Mouse (Mus musculus): ENCODE data around the gene Aff4. TPM values are rescaled to one million over a fixed set of nuclear protein-coding genes. Genes with fewer than 3 reads are reported as not detected.
"Not testable (repeated sequence)": the region's sequence is repeated elsewhere in the genome, so short reads cannot be mapped to it uniquely, and the experiment has no call there.

Gene Aff4
- 100 to 1,000 TPM; 157 to 207 TPM for total RNA-seq (2021)
- long read RNA-seq, experiment 1, partial matches to known transcripts = 4 of 13 reads
- long read RNA-seq, experiment 1, other reads (novel, unspliced or antisense) = 9 of 13 reads
- long read RNA-seq, experiment 2, partial matches to known transcripts = 0 of 2 reads
- long read RNA-seq, experiment 2, other reads (novel, unspliced or antisense) = 2 of 2 reads

DNA sequence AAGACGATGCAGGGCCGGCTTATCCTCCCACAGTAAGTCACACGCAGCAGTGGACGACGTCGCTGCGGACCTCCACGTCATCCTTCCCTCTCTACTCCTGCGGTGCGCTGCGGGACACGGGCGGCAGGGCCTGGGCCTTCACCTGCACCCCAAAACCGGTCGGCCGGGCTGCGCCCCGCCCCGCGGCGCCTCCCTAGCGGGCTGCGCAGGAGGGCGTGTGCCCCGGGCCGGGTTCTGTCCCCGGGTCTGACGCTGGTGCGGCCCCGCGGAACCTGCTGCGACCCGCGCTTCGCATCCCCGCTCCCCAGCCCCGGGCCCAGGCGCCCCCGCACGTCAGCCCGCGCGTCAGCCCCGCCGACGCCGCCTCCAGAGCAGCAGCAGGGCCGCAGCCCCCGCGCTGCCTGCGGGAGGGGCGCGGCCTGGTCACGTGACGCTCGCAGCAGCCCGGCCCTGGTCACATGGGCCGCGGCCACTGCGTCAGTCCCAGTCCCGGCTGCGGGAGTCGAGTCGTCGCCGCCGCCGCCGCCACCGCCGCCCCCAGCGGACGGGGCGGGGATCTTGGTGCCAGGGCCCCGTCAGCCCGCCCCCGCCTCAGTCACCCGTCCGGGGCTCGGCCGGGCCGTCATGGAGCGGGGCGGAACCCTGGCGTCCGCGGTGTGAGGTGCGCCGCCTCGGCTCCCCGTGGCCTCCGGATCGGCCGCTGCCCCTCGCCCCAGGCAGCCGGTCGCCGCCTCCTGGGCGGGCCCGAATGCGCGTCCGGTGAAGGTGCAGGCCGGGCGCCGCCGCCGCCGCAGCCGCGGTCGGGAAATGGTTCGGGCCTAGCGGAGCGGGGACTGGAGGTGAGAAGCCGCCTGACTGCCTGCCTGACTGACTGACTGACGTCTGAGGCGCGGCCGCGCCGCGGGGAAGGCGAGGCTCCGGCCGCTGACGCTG is at the start of gene Aff4:
TSS of gene Aff4 (plus strand) at position 543 of the 933 bp plus-strand sequence.
- peak; percentile 92 to 95 for DNase-seq

DNA sequence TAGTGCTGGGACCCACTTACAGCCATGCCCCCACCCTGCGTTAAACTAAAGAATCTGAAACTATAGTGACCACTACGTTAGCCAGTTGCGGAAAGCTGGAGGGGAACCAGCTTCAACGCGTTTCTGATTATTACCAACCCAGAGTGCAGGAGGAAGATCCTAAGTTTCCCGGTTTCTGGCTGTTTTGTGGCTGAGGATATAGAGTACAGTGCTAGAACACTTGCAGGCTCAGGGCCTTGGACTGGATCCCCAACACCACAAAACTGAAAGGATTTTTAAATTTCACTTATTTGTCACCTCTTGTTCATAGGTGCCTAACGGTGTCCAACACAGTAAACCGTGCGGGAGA is 49.5 kb upstream of the Aff4 start:
- no peak for DNase-seq

- DNase-seq = no peak
Observed at GRCm38 (mm10) chr11:53304044-53304840, 46.4 kb upstream of the Aff4 start.

DNA sequence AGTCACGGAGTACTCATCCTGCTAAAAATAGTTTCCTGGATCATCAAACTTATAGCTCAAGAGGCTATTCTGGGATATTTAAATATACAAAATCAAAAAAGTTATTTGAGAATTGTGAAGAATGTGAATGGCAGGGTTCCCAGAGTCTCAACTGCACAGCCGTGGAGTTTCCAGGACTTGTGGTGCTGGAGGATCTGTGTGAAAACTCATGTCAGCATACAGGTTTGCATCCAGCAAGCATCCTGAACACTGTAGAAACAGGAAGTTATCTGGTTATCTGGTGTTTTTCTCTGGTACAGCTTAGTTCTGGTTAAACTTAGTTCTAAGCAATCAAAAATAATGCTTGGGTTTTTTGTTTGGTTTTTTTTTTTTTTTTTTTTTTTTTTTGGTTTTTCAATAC is 43.7 kb upstream of the Aff4 start:
- DNase-seq = no peak

GRCm38 (mm10) chr11:53307558-53308065 is 43.0 kb upstream of the Aff4 start:
- peak in 1 of 2 experiments; percentile 49 for DNase-seq

DNA sequence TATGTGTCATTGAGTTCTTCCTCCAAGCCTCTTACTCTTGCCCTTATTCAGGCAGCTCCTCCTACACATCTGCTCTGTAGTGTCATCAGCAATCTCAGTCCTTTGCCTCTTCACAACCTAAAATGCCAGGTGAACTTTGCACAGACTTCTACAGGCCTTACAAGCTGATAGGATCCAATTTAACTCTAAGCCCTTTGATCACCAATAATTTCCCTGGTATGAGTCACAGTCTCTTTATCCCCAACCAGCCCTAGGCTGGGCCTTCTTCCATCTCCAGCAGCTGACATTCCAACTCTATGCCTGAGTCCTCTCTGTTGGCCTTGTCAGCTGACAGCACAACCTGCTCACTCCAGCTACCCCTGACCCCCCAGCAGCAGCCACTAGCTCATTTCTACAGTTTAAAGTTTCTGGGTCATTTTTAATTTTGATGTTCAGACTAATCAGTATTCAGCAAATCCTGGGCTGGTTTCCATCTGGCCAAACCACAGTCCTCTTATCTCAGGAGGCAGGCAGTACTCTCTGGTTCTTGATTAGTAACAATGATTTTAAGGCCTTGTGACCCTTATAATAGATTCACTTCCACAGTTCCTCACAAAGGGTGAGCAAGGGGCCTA is 42.3 kb upstream of the Aff4 start:
- DNase-seq = peak; percentile 61 to 65

- DNase-seq = peak; percentile 70 to 81
Observed at GRCm38 (mm10) chr11:53308884-53309310, 41.7 kb upstream of the Aff4 start.

- DNase-seq = no peak
Observed at GRCm38 (mm10) chr11:53311385-53311784, 39.2 kb upstream of the Aff4 start.

DNA sequence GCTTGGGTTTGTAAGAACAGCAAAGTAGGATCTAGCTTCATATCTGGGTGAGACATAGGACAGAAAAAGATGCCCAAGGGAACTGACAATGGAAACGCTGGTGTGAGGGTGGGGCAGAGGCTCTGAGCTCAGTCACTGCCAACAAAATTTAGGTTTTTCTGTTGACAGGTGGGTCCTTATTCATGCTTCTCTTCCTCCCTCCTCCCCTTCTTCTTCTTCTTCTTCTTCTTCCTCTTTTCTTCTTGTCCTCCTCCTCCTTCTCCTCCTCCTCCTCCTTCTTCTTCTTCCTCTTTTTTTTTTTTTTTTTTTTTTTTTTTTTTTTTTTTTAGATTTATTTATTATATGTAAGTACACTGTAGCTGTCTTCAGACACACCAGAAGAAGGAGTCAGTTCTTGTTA is 37.8 kb upstream of the Aff4 start:
- DNase-seq = not testable (repeated sequence)

DNA sequence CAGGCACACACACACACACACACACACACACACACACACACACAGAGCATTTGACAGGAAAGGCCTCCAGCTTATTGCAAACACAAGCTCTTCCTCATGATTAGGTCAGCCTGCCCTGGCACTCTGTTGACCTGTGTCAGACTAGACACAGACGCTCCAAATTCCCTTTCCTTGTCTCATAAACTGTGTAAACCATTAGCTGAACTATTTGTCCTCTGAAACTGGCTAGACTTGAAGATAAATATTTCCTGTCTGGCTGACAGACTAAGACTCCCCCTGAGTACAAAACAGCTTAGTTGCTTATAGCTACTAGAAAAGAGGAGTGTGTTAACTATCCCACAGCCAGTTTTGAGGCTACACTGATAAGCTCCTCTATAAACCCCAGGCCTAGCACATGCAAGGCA is 35.9 kb upstream of the Aff4 start:
- DNase-seq = peak in 1 of 2 experiments; percentile 23

DNA sequence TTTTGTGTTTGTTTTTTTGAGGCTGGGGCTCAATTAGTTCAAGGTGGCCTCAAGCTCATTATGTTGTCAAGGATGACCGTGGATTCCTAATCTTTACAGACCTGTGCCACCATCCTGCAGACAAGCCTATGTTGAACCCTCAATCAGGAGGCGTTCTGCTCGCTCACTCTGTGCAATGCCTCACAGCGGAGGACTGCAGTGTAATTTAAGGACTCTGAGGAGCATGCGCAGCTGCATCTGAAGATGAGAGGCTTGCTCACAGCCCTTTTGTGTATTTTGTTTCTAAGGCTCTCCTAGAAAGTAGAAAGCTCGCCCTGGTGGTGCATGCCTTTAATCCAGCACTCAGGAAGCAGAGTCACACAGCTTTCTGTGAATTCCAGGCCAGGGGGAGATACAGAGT is 33.6 kb upstream of the Aff4 start:
- no peak for DNase-seq

DNA sequence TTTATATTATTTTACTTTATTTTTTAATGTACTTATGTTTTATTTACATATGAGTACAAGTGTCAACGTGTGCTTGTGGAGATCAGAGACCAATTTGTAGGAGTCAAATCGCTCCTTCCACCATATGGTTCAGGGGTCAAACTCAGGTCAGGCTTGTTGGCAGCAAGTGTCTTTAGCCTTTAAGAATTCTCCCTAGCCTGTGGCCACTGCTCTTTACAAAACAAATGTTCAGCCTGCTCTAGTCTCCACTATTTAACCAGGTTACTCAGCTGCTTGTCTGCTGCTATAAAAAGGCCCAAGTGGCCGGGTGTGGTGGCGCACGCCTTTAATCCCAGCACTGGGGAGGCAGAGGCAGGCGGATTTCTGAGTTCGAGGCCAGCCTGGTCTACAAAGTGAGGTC is 32.6 kb upstream of the Aff4 start:
- no peak for DNase-seq

GRCm38 (mm10) chr11:53318568-53318967 is 32.1 kb upstream of the Aff4 start:
- DNase-seq = not testable (repeated sequence)

GRCm38 (mm10) chr11:53319867-53320266 is 30.8 kb upstream of the Aff4 start:
- DNase-seq = not testable (repeated sequence)

GRCm38 (mm10) chr11:53324512-53324968 is 26.1 kb upstream of the Aff4 start, which contains the start of gene Zcchc10:
Gene Zcchc10 (plus strand): TSS chr11:53324679.
- peak; percentile 91 to 95 for DNase-seq

DNA sequence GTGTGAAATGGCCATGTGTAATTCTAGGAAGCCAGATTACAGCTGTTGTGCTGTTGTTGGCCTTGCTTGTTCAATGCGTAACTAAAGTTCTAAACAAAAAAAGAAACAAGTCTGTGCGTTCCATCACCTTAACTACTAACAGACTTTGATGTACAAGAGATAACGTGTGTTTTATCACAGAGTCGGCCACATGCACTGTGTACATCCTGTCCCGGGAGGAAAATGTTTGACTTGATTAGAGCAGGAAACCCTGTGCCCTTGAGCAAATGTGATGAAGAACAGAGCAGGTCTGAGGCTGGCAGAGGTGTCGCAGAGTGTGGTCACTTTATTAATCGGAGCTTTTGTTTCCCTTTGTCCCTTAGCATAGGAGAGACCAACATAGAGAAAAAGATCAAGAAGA is 20.3 kb upstream of the Aff4 start:
- DNase-seq = no peak

DNA sequence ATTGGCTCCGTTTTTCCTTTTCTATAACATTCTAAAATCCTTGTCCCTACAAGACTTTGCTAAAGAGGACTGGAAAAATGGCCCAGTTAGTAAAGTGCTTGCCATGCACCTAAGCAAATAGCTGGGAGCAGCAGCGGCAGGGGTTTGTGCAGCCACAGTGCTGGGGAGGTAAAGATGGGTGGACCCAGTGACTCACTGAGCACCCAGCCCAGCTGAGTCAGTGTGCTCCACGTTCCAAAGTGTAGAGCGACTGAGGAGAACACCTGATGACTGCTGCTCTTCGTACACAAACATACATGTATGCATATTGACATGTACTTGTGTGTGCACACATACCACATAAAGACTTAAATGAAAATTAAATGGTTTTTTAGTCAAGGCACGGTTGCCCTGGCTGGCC is 19.5 kb upstream of the Aff4 start:
- DNase-seq = peak in 1 of 2 experiments; percentile 11

- no peak for DNase-seq
Observed at GRCm38 (mm10) chr11:53332076-53332680, 18.5 kb upstream of the Aff4 start.

- DNase-seq = no peak
Observed at GRCm38 (mm10) chr11:53335505-53336181, 15.0 kb upstream of the Aff4 start.

- no peak for DNase-seq
Observed at GRCm38 (mm10) chr11:53336182-53336571, 14.5 kb upstream of the Aff4 start.

GRCm38 (mm10) chr11:53336924-53337323 is 13.7 kb upstream of the Aff4 start:
- DNase-seq = no peak
